Comparison of ENCODE assay signal across 1 mouse cellular context in the genomic region with DNA sequence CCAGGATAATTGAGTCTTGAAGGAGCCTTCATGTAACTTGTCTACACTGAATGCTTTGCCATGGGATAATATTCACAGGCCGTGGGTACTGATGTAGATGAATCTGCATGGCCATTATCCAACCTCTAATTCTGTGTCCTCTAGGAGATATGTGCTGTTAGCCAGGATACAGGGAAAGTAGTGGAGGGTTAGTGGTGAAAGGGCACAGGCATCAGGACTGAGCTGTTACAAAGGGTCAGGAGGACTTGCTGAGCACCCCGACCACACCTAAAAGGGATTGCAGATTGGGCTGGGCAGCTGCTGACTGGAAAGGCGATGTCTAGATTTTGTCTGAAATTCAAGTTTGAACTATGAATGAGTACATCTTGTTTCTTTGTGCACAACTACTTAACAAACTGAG.
TF ChIP-seq lines count a peak whose summit lies in the region.

No protein-coding gene starts in this region.

TF ChIP-seq in MEL, 35 proteins besides CTCF, POLR2A, EP300 and RAD21 (continued from another document):
- TF ChIP-seq TBP (IDR thresholded peaks at IDR 0.05; ENCODE audit: low read depth, low read length) = no peak
- TF ChIP-seq ZKSCAN1 (IDR thresholded peaks at IDR 0.05; ENCODE audit: low read depth, low read length) = no peak
- no peak for TF ChIP-seq SIN3A (IDR thresholded peaks at IDR 0.05; ENCODE audit: low read length)
- TF ChIP-seq CHD1 (IDR thresholded peaks at IDR 0.05; ENCODE audit: low read depth, low read length) = no peak
- no peak for TF ChIP-seq CHD2 (IDR thresholded peaks at IDR 0.05; ENCODE audit: low read length)
- TF ChIP-seq GATA1 (IDR thresholded peaks at IDR 0.05; ENCODE audit: low read depth, low read length) = no peak
- no peak for TF ChIP-seq UBTF (IDR thresholded peaks at IDR 0.05; ENCODE audit: borderline replicate concordance, insufficient read depth, low read depth, low read length)
